Mouse (Mus musculus) lung, embryonic 16.5 days (tissue): Measurements from ENCODE around the gene Scd3. TPM values are rescaled to one million over a fixed set of nuclear protein-coding genes. Genes with fewer than 3 reads are reported as not detected.

Experiments
- ATAC-seq: fragments of 200-750 bp; cut with Nextera tagmentation; 2 replicates; pipeline ENCODE4 v1.8.0; 2017; ENCODE audit warnings: low read depth, mild to moderate bottlenecking, moderate library complexity
- H3K27ac ChIP-seq: fragments of 300-500 bp; sonication (generic); 2 replicates; pipeline ENCODE4 v1.5.1; 2014; ENCODE audit warnings: mild to moderate bottlenecking, control low read depth, low read length
- H3K27me3 ChIP-seq: fragments of 300-500 bp; sonication (generic); 2 replicates; pipeline ENCODE4 v1.6.1; 2014; ENCODE audit warnings: low read depth, low read length, mixed read lengths; ENCODE audit not compliant: control insufficient read depth, insufficient read depth
- H3K36me3 ChIP-seq: fragments of 300-500 bp; sonication (generic); 2 replicates; pipeline ENCODE4 v1.6.1; 2014; ENCODE audit warnings: low read length; ENCODE audit not compliant: control insufficient read depth, insufficient read depth
- H3K4me1 ChIP-seq: fragments of 300-500 bp; sonication (generic); replicated peaks from 2 replicates; pipeline ENCODE4 v1.6.1; 2014; ENCODE audit warnings: low read length, mixed read lengths; ENCODE audit not compliant: control insufficient read depth, insufficient read depth
- H3K4me2 ChIP-seq: fragments of 300-500 bp; sonication (generic); 2 replicates; pipeline ENCODE4 v1.6.1; 2014; ENCODE audit warnings: low read depth, low read length, control low read depth
- H3K4me3 ChIP-seq: fragments of 300-500 bp; sonication (generic); 2 replicates; pipeline ENCODE4 v1.5.1; 2014; ENCODE audit warnings: mild to moderate bottlenecking, low read length, control low read depth
- H3K9ac ChIP-seq: fragments of 300-500 bp; sonication (generic); 2 replicates; pipeline ENCODE4 v1.6.1; 2014; ENCODE audit warnings: low read length, control low read depth
- H3K9me3 ChIP-seq: fragments of 300-500 bp; sonication (generic); 2 replicates; pipeline ENCODE4 v1.6.1; 2016; ENCODE audit warnings: low read length; ENCODE audit not compliant: control insufficient read depth
- WGBS: fragments of 180-500 bp; shearing (Covaris S2); extraction: QIAGEN DNeasy Blood & Tissue Kit; methylation state at CpG from one replicate; pipeline ENCODE4 v1.1.7; 2014; 5-methylcytosine and 5-hydroxymethylcytosine counted together
- polyA plus RNA-seq: library from polyadenylated mRNA; unstranded; fragments of >200 nt; fragmentation: Nextera tagmentation; extraction: Ambion mirVana; gene quantifications from 2 replicates; pipeline ENCODE4 v1.2.1, GENCODE M21; 2015

Scd3 gene
- polyA plus RNA-seq, 1 experiment from 2014 or later, result 0.48 TPM

GRCm38 (mm10) chr19:44225728-44226127 is 22.7 kb downstream of the Scd3 start:
- no peak for ATAC-seq
- WGBS, result 71% methylated on average over 5 of the region's 5 CpGs
- Histone ChIP-seq H3K36me3 (no peaks in the 10 kb centered on the region), H3K4me3 (no peak overlapping the region), H3K4me2 (no peak overlapping the region), H3K9me3 (no peaks in the 10 kb centered on the region), H3K4me1 (no peaks in the 10 kb centered on the region), H3K27me3 (no peaks in the 10 kb centered on the region), H3K27ac (no peak overlapping the region), H3K9ac (no peak overlapping the region)

GRCm38 (mm10) chr19:44229776-44230175 is 26.7 kb downstream of the Scd3 start:
- H3K4me1 ChIP-seq, result no peaks in the 10 kb centered on the region
- no peaks in the 10 kb centered on the region for H3K27me3 ChIP-seq
- no peaks in the 10 kb centered on the region for H3K9me3 ChIP-seq
- H3K27ac ChIP-seq, result no peak overlapping the region
- ATAC-seq, result no peak
- no peak overlapping the region for H3K4me2 ChIP-seq
- no peak overlapping the region for H3K9ac ChIP-seq
- no peaks in the 10 kb centered on the region for H3K36me3 ChIP-seq
- 61% methylated on average over 2 of the region's 2 CpGs for WGBS
- H3K4me3 ChIP-seq, result no peak overlapping the region

GRCm38 (mm10) chr19:44230212-44230611 is 27.1 kb downstream of the Scd3 start:
- no peaks in the 10 kb centered on the region for H3K36me3 ChIP-seq
- no peak overlapping the region for H3K4me2 ChIP-seq
- no peak overlapping the region for H3K4me3 ChIP-seq
- no peak overlapping the region for H3K9ac ChIP-seq
- no peak overlapping the region for H3K27ac ChIP-seq
- no peaks in the 10 kb centered on the region for H3K4me1 ChIP-seq
- 77% methylated on average over 3 of the region's 3 CpGs for WGBS
- H3K27me3 ChIP-seq, result no peaks in the 10 kb centered on the region
- no peak for ATAC-seq
- no peaks in the 10 kb centered on the region for H3K9me3 ChIP-seq

- ATAC-seq, result no peak
- H3K36me3 ChIP-seq, result no peaks in the 10 kb centered on the region
- WGBS, result 82% methylated on average over 4 of the region's 4 CpGs
Measured at GRCm38 (mm10) chr19:44231608-44232151, 28.6 kb downstream of the Scd3 start.

GRCm38 (mm10) chr19:44237471-44238006 is 34.5 kb downstream of the Scd3 start:
- WGBS, result 11% methylated on average over 19 of the region's 19 CpGs
- Histone ChIP-seq H3K4me3 (peak overlapping the region; percentile 31), H3K4me1 (no peaks in the 10 kb centered on the region), H3K27ac (no peak overlapping the region), H3K9ac (peak overlapping the region; percentile 32; the same call in 1 of the 2 replicates), H3K4me2 (peak overlapping the region; percentile 54), H3K27me3 (no peaks in the 10 kb centered on the region), H3K9me3 (no peaks in the 10 kb centered on the region), H3K36me3 (no peaks in the 10 kb centered on the region)
- ATAC-seq, result peak; percentile 36; the same call in 1 of the 2 replicates

More at GRCm38 (mm10) chr19:44231608-44232151, 28.6 kb downstream of the Scd3 start:
- Histone ChIP-seq H3K9me3 (no peaks in the 10 kb centered on the region), H3K4me3 (no peak overlapping the region), H3K27me3 (no peaks in the 10 kb centered on the region), H3K9ac (no peak overlapping the region), H3K4me1 (no peaks in the 10 kb centered on the region), H3K4me2 (no peak overlapping the region), H3K27ac (no peak overlapping the region)

GRCm38 (mm10) chr19:44238906-44239305 is 35.8 kb downstream of the Scd3 start:
- Histone ChIP-seq H3K27ac (no peak overlapping the region), H3K36me3 (no peaks in the 10 kb centered on the region)

GRCm38 (mm10) chr19:44245761-44246171 is 42.7 kb downstream of the Scd3 start:
- no peaks in the 10 kb centered on the region for H3K36me3 ChIP-seq
- peak overlapping the region; percentile 68 for H3K4me2 ChIP-seq
- peak overlapping the region; percentile 0; the same call in 1 of the 2 replicates for H3K4me3 ChIP-seq
- peak overlapping the region; percentile 23; the same call in 1 of the 2 replicates for H3K27ac ChIP-seq
- H3K9ac ChIP-seq, result peak overlapping the region; percentile 2; the same call in 1 of the 2 replicates
- no peaks in the 10 kb centered on the region for H3K27me3 ChIP-seq
- WGBS, result 4% methylated on average over 5 of the region's 5 CpGs
- peaks cover 30% of the 10 kb centered on the region for H3K4me1 ChIP-seq
- no peak for ATAC-seq
- no peaks in the 10 kb centered on the region for H3K9me3 ChIP-seq

More at GRCm38 (mm10) chr19:44238906-44239305, 35.8 kb downstream of the Scd3 start:
- no peak overlapping the region for H3K4me3 ChIP-seq
- H3K9ac ChIP-seq, result no peak overlapping the region
- H3K27me3 ChIP-seq, result no peaks in the 10 kb centered on the region
- ATAC-seq, result no peak
- 72% methylated on average over 2 of the region's 2 CpGs for WGBS
- no peak overlapping the region for H3K4me2 ChIP-seq
- H3K4me1 ChIP-seq, result no peaks in the 10 kb centered on the region
- H3K9me3 ChIP-seq, result no peaks in the 10 kb centered on the region

GRCm38 (mm10) chr19:44246341-44246911 is 43.4 kb downstream of the Scd3 start:
- H3K27ac ChIP-seq, result peak overlapping the region; percentile 23
- peak overlapping the region; percentile 68 for H3K4me2 ChIP-seq
- H3K9ac ChIP-seq, result peak overlapping the region; percentile 2

GRCm38 (mm10) chr19:44247281-44248080 is 44.4 kb downstream of the Scd3 start:
- Histone ChIP-seq H3K4me3 (peak overlapping the region; percentile 52), H3K27ac (peak overlapping the region; percentile 96), H3K4me2 (peak overlapping the region; percentile 68), H3K9me3 (no peaks in the 10 kb centered on the region), H3K36me3 (no peaks in the 10 kb centered on the region), H3K9ac (peak overlapping the region; percentile 72), H3K4me1 (peaks cover 30% of the 10 kb centered on the region), H3K27me3 (no peaks in the 10 kb centered on the region)
- peak; percentile 18 for ATAC-seq
- 2% methylated on average over 25 of the region's 25 CpGs for WGBS

More at GRCm38 (mm10) chr19:44246341-44246911, 43.4 kb downstream of the Scd3 start:
- 30% methylated on average over 11 of the region's 11 CpGs for WGBS
- H3K4me1 ChIP-seq, result peaks cover 30% of the 10 kb centered on the region
- no peaks in the 10 kb centered on the region for H3K27me3 ChIP-seq
- no peaks in the 10 kb centered on the region for H3K36me3 ChIP-seq
- no peak for ATAC-seq
- H3K9me3 ChIP-seq, result no peaks in the 10 kb centered on the region
- H3K4me3 ChIP-seq, result peak overlapping the region; percentile 0; the same call in 1 of the 2 replicates
